Mouse (Mus musculus): ENCODE measurements around the gene S100g. TPM values are rescaled to one million over a fixed set of nuclear protein-coding genes. Genes with fewer than 3 reads are reported as not detected.

The S100g gene
- polyA plus RNA-seq (2012; rRNA removed), result 3.8 and 18.3 TPM in 2 replicates

GRCm38 (mm10) chrX:162964383-162964782 lies at the start of gene S100g:
Gene S100g (minus strand): TSS chrX:162964599.

Other genes starting within 250 kb of the S100g start
- gene Rbbp7, start 204.2 kb downstream of the S100g start, polyA plus RNA-seq (2012; rRNA removed), result 31.8 and 35.2 TPM in 2 replicates
- gene Txlng, start 135.1 kb downstream of the S100g start, polyA plus RNA-seq (2012; rRNA removed), result 1.2 TPM in 2 replicates
- gene Syap1, start 76.2 kb downstream of the S100g start, polyA plus RNA-seq (2012; rRNA removed), result 10.6 and 12.3 TPM in 2 replicates
- gene Ctps2, start 63.4 kb downstream of the S100g start, polyA plus RNA-seq (2012; rRNA removed), result 3.7 and 4.8 TPM in 2 replicates